Mouse (Mus musculus): ENCODE results near the gene Cd55.
"Not testable (repeated sequence)": the region's sequence is repeated elsewhere in the genome, so short reads cannot be mapped to it uniquely, and the experiment has no call there.

Cd55 gene

DNA sequence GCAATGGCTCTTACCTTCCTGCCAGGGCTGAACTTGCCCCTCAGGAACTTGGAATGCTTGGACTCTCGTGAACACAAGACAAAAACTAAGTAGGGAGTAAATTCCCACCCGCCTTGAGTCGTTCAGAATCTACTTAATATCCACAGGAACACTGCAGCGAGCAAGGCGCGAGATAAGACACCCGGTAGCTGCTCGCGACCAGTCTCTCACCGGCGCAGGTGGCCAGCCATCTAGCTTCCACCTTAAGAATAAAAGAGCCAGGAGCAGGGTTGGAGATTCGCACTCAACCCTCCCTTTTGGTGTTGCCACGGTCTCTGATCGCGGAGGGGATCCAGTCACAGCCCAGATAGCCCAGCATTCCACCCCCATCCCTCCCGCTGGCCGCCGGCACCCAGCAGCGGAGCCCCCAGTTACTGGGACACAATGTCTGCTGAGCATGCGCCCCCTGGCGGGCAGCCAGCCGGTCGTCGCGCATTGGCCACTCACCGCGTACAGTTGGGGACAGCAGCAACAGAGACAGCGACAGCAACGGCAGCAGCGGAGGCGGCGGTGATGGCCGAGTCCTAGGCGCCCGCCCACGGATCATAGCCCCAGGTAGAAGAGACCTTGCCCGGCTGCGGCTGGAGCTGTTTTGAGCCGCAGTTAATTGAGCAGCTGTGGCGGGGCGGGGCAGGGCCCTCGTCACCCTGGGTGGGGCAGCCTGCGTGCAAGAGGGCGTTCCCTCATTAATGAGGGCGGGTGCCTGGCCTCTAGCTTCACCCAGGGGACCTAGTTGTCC lies at the start of gene Cd55:
Gene Cd55 (minus strand): TSS at position 661 of the 778 bp plus-strand sequence.
- DNase-seq (ENCODE audit: low spot score) = peak; percentile 89

DNA sequence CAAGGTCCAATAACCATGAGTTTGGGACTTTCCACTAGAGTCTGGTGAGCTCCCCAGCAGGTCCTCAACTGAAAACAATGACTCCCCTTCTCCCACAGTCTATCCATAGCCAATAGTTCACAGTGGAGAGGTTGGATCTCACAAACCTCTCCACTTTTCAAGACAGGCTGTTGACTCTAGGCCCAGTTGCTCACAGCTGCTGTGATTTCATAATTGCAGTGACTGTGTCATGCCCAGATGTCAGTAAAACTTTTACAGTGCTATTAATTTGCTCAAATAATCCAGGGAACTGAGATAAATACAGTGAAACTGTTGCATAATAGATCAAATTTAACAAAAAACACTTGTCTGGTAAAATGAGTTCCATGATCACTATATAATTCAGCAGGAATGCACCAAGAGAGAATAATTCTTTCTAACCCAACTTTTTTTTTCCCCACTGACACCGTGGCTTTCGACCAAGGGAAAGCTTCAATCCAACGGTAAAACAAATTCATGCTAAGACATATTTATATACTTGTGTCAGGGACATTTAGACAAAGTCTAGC lies 49.4 kb upstream of the Cd55 start:
- DNase-seq (ENCODE audit: low spot score) = no peak

DNA sequence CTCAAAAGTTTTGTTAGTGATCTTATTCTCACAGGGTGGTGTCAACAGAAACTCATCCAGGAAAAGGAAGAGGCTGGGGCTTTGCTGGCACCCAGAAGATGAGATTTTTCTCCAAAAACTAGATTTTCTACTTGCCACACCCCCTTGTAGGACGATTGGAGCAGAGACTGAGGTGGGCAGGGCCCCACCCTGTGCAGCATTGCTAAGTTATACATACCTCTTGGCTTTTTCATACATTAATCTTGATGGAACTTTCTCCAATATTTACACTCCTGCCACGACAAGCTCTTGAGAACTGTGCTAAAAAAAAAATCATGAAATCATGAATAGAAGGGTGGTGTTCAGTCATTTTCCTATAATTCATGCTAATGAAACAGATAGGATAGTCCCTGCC lies 46.4 kb upstream of the Cd55 start:
- DNase-seq (ENCODE audit: low spot score) = no peak

DNA sequence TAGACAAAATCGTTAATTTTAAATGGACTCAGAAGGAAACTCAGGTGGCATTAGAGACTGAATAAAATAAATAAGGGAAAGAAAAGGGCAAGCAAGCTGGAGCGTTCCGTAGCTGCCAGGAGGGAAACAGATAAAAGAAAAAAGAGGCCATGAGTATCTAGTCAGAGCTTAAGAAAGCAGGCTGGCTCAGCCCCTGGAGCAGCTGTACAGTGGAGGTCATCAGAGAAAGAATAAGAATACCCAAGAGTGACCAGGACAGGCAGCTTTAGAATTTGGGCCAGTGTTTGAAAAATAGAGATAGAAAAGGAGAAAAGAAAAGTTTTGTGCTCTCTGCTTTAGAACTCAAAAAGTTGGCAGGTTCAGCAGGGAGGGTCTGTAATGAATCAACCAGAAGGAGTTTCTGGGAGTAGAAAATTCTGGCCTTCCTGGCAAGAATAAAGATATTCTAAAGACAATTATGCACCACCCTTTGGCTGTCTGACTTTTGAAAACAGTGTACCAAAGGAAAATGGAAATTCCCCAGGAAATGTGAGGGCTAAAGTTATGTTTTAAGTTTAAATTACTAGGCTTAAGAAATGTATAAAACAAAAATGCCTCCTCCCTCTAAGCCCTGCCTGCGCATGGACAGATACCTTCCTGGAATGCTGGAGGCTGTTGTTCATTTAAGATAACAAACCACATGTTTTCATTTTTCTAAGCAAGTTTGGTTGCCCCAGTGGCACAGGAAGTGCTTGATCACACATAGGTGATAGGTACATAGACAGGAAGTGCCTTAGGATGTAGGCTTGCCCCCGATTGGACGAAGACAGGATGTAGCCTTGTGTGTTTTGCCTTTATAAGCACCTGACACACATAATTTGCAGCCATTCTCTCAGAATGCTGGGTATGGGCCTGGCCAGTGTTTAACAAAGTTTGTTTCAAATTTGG lies 45.7 kb upstream of the Cd55 start:
- no peak for DNase-seq (ENCODE audit: low spot score)

DNA sequence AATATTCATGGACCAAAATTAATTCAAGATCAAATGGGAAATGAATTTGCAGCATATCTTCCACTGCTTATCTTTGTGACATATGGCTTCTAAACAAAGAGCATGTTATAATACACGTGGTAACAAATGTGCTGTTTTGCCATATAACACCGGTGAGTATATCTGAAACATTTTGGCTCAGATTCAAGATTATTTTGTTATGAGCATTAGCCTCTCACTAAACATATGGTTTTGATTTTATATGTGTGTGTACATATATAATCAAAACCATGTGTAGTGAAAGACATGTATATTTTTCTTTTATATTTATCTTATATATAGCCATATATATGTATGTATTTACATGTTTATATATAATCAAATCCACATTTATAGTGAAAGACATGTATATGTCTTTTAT lies 44.9 kb upstream of the Cd55 start:
- no peak for DNase-seq (ENCODE audit: low spot score)

GRCm38 (mm10) chr1:130499962-130500361 lies 37.4 kb upstream of the Cd55 start:
- no peak for DNase-seq (ENCODE audit: low spot score)

DNA sequence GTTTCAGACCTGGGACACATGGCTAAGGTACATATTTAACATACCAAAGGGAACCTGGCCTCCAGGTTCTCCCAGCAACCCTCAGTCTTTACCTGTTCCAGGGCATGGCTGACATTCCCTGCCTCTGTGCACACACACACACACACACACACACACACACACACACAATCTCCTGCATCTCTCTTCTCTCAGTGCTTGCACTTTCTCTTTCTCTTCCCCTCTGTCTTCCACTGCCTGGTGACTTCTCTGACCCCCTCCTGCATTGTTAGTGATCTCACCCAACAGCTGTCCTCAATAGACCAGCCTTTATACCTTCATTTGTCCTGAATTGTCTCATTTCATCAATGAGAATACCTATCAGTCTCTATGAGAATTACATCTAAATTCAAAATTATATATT lies 35.8 kb upstream of the Cd55 start:
- no peak for DNase-seq (ENCODE audit: low spot score)

GRCm38 (mm10) chr1:130486816-130487545 lies 24.4 kb upstream of the Cd55 start:
- no peak for DNase-seq (ENCODE audit: low spot score)

- peak; percentile 39 for DNase-seq (ENCODE audit: low spot score)
Observed at GRCm38 (mm10) chr1:130485828-130486620, 23.5 kb upstream of the Cd55 start.

DNA sequence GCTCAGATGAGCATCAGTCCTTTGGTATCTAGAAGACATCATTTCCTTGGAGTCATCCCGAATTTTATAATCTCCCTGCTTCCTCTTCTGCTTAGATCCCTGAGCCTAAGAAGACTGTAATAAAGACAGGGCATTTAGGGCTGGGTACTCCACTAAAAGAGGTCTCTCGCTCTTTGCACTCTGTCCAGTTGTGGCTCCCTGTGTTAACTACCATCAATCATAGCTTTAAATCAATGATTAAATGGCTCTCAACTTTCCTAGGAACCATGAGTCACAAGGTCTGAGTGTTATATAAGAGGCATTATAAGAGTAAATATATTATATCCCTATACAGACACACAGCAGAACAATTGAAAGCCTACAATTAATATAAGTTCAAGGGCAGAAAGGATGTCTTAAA lies 22.8 kb upstream of the Cd55 start:
- no peak for DNase-seq (ENCODE audit: low spot score)

GRCm38 (mm10) chr1:130474936-130475335 lies 12.4 kb upstream of the Cd55 start:
- DNase-seq (ENCODE audit: low spot score) = no peak

DNA sequence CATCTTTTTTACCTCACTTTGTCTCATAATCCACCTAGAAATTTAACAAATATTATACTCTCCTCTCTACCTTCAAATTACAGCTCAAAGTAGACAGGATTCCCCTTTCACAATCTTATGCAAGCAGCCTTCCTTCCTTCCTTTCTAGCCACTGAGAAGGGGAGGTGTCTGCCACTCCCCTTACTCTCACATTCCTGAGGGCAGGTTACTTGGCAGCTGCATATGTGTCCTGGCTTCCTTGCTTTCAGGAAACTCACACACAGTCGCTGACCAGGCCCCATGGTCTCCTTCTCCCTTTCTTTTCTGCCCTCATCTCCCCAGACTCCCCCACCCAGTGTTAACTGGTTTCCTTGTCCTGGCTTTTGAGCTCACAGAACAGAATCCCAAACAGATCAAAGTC lies 11.7 kb upstream of the Cd55 start:
- DNase-seq (ENCODE audit: low spot score) = peak; percentile 65

DNA sequence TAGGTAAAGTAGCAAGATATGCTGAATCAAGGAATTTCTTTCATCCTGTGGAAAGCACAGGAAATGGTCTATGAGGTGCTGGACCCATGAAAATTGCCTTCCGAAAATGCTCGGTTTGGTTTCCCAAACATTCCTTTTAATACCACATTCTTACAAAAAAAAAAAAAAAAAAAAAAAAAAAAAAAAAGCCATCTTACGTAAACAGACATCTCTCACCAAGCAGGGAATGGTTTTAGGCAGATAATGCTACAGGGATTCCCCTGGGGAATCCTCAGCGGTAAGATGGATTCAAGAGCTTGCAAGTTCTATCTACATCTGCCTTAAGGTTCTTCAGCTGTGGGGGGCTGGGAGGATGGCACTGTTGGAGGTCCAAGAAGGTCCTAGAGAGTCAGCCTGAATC lies 7.5 kb upstream of the Cd55 start:
- no peak for DNase-seq (ENCODE audit: low spot score)

DNA sequence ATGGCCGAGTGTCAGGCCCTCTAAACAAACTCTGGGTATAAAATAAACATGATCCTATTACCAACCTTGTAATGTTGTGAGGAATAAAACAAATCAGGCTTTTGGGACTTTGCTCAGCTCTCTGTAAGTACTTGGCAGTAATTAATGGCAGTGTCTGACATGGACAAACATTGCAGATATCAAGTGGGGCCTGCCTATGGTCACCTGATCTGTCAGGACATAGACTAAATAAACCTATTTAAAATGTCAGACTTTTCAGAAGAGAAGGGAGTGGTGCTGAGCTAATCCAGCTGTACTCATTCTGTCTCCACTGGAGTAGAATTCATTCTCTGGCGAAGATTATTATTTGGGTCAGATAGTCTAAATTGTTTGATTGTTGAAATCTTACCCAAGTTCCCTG lies 4.9 kb upstream of the Cd55 start:
- DNase-seq (ENCODE audit: low spot score) = no peak

DNA sequence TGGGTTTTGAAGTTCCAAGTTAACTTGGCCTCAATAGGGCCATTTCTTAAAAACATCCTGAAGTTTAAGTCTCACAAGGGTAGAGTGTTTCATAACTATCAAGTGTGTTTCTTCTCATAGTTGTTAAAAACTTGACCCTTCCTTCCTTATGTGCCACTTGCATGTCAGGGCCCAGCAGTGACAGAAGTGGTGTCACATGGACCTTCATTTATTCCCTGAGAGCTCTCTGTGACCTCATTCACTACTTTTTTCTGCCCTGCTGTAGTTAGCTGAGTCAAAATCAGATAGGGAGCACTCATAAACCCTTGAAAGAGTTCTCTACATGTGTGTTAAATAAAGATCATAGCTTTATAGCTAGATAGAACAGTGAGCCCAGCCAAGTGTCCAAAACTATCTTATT lies 1.6 kb upstream of the Cd55 start:
- DNase-seq (ENCODE audit: low spot score) = no peak

- no peak for DNase-seq (ENCODE audit: low spot score)
Observed at GRCm38 (mm10) chr1:130462867-130463266, 323 bp upstream of the Cd55 start.

GRCm38 (mm10) chr1:130455111-130455510 lies 7.4 kb downstream of the Cd55 start:
- DNase-seq (ENCODE audit: low spot score) = no peak

GRCm38 (mm10) chr1:130442930-130443329 lies 19.6 kb downstream of the Cd55 start:
- not testable (repeated sequence) for DNase-seq (ENCODE audit: low spot score)

- no peak for DNase-seq (ENCODE audit: low spot score)
Observed at GRCm38 (mm10) chr1:130430920-130431319, 31.6 kb downstream of the Cd55 start.

DNA sequence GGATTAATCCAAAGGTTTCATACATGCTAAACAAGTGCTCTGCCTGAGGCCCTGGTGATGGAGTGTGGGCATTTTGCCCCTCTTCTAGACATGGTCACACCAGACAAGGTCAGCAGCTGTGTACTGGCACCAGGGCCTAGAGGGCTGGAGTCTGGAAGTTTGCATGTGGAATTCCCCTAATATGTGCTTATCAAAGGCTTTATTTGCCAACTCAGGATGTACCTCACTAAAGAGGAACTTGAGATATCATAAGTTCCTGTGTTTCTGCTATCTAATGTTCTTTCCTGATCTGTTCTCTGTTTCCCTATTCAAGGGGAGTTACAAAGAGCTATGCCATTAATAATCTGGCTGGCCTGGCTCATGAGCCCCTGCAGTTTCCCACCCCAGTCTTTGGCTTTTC lies 33.9 kb downstream of the Cd55 start:
- DNase-seq (ENCODE audit: low spot score) = not testable (repeated sequence)

DNA sequence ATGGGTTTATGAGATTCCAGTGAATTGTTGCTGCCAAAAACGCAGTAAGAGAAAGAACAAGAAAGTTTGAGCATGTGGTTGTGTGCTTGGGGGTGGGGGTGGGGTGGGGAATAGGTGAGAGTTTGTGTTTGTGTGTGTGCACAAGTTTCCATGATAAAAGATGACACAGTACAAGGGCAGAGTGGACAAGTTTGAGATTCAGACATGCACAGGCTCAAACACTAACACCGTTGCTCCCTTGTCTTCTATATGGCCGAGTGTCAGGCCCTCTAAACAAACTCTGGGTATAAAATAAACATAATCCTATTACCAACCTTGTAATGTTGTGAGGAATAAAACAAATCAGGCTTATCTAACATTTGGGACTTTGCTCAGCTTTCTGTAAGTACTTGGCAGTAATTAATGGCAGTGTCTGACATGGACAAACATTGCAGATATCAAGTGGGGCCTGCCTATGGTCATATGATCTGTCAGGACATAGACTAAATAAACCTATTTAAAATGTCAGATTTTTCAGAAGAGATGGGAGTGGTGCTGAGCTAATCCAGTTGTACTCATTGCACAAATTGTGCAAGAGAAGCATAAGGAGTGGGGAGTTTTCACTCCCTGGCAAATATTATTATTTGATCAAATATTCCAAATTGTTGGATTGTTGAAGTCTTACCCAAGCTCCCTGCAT lies 35.2 kb downstream of the Cd55 start:
- DNase-seq (ENCODE audit: low spot score) = not testable (repeated sequence)

All from yolk sac, embryonic 10.5 days (tissue).